Mouse (Mus musculus): ENCODE measurements at regions not wholly inside any gene's neighbourhood (a gene's known extent, or its start where the extent isn't known, plus 50 kb on each side); places are given as distances from the start of the nearest gene placed in this dataset.

- DNase-seq (ENCODE audit: low read depth, low spot score), result no peak
These were observed 343.7 kb upstream of the Fam98a start for GRCm38 (mm10) chr17:75895436-75895835.

DNA sequence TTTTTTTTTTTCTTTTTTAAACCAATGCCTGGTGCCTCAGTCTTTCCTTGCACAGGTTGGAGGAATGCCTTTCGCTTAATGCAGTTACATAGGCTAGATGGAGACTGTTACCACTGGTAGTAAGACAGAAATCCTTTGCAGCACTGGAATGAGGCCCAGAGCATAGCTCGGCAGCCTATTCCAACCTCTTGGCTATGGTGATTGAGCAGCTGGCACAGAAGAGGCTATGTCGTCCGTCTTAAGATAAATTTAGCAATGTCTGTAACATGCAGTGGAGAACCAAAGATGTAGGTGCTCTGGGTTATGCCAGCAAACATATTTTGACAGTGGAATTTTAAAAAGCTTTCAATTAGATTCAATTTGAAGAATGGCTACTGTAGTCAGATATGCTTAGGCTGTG lies 343.2 kb upstream of the Fam98a start:
- DNase-seq (ENCODE audit: low read depth, low spot score), result no peak

- DNase-seq (ENCODE audit: low read depth, low spot score), result no peak
These were observed 341.8 kb upstream of the Fam98a start for GRCm38 (mm10) chr17:75893559-75893958.

DNA sequence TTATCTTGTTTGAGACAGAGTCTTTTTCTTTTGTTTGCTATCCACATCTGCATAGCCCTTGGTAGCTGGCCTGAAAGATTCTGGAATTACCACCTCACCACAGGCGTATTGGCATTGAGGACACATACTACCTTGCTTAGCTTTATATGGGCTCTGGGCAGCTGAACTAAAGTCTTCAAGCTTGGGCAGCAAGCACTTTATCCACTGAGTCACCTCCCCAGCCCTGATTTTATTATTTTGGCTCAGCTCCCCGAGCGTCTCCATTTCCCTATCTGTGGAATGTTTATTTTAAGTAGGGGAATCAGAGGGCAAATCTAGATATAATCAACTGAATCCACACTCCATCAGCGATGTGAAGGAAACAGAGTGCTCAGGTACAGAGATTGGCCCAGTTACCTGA lies 340.4 kb upstream of the Fam98a start:
- no peak for DNase-seq (ENCODE audit: low read depth, low spot score)

GRCm38 (mm10) chr17:75891564-75891963 lies 339.8 kb upstream of the Fam98a start:
- DNase-seq (ENCODE audit: low read depth, low spot score), result no peak

DNA sequence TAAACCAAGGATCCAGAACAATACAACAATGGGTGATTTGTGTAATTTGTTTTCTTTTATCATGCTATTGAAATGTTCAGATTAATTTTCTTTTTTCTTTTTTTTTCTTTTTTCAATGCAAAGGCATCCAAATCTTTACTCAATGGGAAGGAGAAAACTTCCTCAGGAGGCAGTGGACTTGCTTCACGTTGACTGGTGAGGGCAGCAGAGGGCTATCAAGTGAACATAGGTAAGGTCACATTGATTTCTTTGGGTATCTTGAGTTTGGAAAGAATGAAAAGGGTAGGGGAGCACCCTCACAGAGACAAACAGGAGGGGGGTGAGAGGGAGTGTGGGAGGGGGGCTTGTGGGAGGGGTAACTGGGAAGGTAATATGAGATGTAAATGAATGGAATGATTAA lies 326.1 kb upstream of the Fam98a start:
- DNase-seq (ENCODE audit: low read depth, low spot score), result no peak

DNA sequence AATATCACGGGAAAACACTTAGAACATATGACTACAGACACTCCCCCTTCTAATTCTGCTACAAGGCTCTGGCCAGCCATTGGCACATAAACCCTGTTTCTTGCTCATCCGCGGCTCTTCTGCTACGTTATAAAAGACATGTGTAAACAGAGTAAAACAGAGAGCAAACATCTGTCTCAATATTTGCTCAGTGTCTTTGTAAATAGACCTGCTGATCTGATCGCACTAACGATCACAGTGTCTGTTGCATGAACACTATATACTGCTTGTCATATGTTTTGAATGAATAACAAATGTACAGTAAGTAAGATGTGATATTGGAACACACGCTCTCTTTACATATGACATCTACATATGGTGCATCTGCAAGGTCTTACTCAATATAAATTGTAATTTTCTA lies 325.1 kb upstream of the Fam98a start:
- DNase-seq (ENCODE audit: low read depth, low spot score), result no peak

DNA sequence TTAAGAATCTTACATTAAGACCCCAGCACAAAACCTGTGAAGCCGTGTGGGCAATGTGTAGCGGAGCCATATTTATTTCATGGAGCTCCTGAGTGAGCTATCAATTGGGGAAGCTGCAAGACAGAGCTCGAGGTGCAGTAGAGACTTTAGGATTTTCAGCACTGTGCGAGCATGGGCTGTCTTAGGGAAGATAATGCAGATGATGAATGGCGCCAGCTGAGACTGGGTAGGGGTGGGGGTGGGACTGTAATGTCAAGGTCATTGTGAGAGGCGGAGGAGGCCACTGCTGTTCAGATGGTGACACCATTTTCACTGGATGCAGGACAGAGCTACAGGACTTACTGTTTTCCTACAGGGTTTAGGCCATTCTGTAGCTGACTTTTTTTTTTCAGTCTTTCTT lies 322.8 kb upstream of the Fam98a start:
- DNase-seq (ENCODE audit: low read depth, low spot score), result no peak

- peak; percentile 30 for DNase-seq (ENCODE audit: low read depth, low spot score)
These were observed 318.7 kb upstream of the Fam98a start for GRCm38 (mm10) chr17:75870492-75870891.

DNA sequence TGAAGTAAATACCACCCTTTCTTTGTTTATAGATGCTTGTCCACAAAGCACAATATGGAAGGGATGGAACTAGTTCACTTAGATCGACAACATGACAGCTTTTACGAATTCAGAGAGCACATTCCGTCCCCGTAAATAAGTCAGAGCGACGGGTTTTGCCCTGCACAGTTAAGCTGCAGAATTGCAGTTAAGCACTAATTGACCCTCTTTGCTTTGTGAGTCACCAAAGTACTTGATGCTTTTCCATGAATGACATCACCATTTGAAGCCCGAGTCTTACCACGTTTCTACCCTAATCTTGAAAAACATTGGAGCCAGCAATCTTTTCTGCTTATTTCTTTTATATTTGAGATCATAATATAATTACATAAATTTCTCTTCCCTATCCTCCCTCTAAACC lies 305.3 kb upstream of the Fam98a start:
- no peak for DNase-seq (ENCODE audit: low read depth, low spot score)

DNA sequence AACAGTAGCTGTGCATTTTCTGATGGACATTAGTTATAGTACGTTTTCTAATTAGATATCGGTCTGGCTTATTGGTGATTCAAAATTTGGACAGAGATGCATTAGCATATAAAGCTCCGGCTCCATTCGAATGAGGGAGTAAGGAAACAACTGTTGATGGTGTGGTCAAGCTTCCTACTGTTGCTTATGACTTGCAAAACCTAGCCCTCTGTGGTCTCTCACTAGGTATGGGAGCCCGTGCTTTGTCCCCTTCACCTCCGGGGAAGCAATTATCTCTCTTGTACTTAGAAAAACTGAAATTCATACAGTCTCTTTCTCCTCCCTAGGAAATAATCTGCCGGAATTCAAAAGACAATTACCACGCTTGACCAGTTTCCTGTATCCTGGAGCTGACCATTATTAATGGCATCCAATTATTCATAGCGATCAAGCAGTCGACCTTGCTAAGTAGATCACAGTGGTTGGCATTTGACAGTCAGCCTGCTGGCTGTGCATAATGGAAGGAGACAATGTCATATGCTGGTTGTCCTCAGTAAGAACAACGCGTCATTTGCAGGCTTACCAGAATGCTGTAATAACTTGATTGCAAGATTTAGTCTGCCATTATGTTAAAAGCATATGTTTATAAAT lies 264.4 kb upstream of the Fam98a start:
- no peak for DNase-seq (ENCODE audit: low read depth, low spot score)

DNA sequence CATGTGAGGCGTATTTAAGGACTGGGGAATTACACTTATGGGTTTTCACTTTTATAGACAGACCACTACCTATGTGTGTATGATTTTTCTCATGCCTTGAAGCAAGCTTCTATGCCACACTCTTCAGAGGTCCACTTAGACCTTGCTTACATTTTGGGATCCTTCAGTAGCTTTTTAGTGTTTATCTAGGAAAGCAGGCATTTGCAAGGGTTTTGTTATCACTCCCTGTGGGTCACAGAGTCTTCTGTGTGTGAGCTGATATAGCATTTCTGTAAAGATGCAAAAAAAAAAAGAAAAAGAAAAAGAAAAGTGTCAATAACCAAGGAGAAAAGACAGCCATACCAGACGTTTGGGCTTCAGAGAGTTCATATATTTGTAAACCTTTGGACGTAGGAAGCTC lies 260.4 kb upstream of the Fam98a start:
- no peak for DNase-seq (ENCODE audit: low read depth, low spot score)

DNA sequence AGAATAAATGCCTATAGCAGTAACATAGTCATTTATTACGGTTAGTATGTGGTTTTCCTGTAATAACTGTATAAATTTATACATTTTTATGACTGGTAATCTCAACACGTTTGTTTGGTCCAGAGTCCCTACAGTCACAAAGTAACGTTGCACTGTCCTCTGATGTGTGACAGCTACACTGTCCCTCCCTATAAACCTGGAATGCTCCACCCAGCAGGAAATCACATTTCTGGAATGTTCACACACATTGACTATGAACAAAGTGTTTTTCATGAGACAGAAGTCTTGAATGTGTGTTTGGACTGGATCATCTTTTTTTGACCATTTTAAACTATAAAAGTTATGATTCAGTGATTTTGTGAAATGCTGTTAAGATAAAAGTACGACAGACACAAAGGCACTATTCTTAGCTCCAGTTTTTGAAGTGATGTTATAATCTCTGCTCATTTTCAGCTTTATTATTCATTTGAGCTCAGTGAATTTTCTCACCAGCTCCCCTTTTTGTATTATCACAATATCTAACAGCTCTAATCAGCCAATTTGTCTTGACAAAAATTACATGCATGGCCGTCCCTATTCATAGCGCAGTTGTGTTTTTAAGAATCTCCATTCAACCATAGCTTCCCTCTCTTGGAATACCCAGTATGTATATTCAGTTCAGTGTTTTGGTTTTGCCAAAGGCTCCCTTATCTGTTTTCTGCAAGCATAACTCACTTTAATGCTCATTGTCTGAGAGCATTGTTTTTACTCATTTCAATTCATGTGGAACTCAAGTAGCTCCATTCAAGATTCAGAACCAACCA lies 257.0 kb upstream of the Fam98a start:
- no peak for DNase-seq (ENCODE audit: low read depth, low spot score)

DNA sequence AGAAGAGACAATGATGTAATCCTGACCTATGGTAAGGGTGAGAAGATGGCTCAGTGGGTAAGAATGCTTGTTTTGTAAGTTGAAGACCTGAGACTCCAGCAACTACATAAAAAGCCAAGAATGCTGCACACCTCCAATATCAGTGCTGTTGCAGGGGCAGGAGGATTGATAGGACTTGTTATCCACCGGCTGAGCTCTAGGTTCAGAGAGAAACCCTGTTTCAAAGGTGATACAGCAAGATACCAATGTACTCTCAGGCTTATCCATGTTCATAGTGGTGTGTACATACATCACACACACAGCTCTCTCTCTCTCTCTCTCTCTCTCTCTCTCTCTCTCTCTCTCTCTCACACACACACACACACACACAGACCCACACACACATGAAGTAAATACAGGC lies 256.3 kb upstream of the Fam98a start:
- no peak for DNase-seq (ENCODE audit: low read depth, low spot score)

- DNase-seq (ENCODE audit: low read depth, low spot score), result no peak
These were observed 252.6 kb upstream of the Fam98a start for GRCm38 (mm10) chr17:75804358-75804757.

GRCm38 (mm10) chr17:75796380-75796779 lies 244.6 kb upstream of the Fam98a start:
- DNase-seq (ENCODE audit: low read depth, low spot score), result no peak

DNA sequence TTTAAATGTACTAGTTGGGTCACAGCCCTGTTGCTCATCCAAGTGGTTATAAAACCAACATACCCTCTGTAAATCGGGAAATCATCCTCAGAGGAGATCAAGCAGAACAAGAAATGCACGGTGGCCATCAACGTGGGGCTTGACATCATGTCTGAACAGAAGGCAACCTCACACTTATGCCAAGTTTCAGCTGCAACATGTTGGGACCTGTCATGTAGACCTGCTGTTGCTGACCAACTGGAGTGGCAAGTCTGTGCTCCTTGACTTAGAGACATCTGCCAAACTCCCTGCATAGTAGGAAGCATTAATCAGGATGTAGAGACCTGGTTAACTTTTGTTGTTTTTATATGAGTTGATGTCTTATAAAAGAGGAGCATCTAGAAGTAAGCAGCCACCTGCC lies 244.0 kb upstream of the Fam98a start:
- no peak for DNase-seq (ENCODE audit: low read depth, low spot score)

- DNase-seq (ENCODE audit: low read depth, low spot score), result no peak
These were observed 228.0 kb upstream of the Fam98a start for GRCm38 (mm10) chr17:75779770-75780169.

- DNase-seq (ENCODE audit: low read depth, low spot score), result no peak
These were observed 224.9 kb upstream of the Fam98a start for GRCm38 (mm10) chr17:75776611-75777010.

DNA sequence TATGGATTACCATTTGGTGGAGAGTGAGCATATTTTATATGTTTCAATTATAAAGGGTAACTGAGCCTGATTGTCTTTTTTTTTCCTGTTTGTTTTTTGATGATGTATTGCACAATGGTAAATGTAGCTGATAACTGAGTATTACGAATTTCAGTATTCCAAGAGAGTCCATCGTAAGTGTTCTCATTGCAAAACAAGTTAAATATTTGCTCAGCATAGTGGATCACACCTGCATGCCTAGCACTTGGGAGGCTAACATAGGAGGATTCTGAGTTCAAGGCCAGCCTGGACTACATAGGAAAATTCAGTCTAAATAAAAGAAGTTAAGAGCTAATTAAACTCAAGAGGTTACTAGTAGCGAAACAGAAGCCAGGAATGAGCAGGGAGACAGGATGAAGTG lies 223.8 kb upstream of the Fam98a start:
- no peak for DNase-seq (ENCODE audit: low read depth, low spot score)

GRCm38 (mm10) chr17:75772861-75773260 lies 221.1 kb upstream of the Fam98a start:
- no peak for DNase-seq (ENCODE audit: low read depth, low spot score)

DNA sequence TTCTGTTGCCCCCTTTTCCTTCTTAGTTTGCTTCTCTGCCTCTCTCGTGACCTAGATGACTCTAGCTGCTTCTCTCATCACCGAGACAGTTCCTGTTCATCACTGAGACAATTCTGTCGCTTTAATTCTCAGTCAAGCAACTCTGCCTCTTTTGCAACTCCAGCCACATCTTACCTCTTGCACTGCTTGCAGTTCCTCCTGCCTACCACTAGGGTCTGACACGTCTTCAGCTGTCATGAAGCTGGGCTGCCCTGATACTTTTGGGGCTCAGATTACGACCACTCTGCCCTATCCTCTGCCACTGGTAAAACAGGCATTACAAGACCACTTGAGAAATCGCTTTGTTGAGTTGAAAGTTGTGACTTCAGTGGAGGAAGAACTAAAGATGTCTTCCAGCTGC lies 216.9 kb upstream of the Fam98a start:
- no peak for DNase-seq (ENCODE audit: low read depth, low spot score)

GRCm38 (mm10) chr17:75763391-75763790 lies 211.6 kb upstream of the Fam98a start:
- DNase-seq (ENCODE audit: low read depth, low spot score), result no peak

Data from brain, embryonic 18.5 days (tissue).